Mouse (Mus musculus) urinary bladder, adult 18-20 months (tissue): ENCODE data around the gene Tmem274.
A peak's percentile ranks its signal among the peaks of the same experiment; 100 is the strongest.
"Not testable (repeated sequence)": the region's sequence is repeated elsewhere in the genome, so short reads cannot be mapped to it uniquely, and the experiment has no call there.

Experiments
- DNase-seq, 2 experiments: peaks; one replicate each; pipeline ENCODE4 v3.0.0; 2022; ENCODE audit warnings: low spot score in 2 of 2, mixed read lengths in 2 of 2

Tmem274 gene

GRCm38 (mm10) chr4:149477078-149477477 is at the start of gene Tmem274:
TSS of gene Tmem274 (plus strand) at chr4:149477378.
- DNase-seq = no peak

DNA sequence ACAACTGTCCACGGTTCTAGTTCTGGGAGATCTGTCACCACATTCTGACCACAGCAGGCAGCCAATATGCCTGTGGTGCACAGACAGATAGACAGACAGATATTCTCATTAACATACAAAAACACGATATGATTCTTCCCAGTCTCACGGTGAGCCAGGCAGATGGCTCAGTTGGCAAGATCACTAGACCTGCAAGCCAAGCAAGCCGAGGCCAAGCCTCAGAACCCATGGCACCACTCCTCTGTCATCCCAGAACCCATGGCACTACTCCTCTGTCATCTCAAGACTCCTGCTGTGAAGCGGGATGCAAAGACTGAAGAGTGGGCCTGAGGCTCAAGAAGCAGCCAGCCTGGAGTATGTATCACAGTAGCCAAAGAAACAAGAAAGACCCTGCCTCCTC is 47.6 kb upstream of the Tmem274 start:
- no peak for DNase-seq

DNA sequence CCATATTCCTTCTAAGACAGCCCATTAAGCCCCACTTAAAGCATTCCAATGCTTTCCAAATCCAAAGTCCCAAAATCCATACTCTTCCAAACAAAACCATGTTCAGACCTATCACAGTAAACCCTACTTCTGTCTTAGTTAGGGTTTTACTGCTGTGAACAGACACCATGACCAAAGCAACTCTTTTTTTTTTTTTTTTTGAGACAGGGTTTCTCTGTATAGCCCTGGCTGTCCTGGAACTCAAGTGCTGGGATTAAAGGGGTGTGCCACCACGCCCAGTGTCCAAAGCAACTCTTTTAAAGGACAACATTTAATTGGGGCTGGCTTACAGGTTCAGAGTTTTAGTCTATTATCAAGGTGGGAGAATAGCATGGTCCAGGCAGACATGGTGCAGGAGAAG is 45.3 kb upstream of the Tmem274 start:
- not testable (repeated sequence) for DNase-seq

DNA sequence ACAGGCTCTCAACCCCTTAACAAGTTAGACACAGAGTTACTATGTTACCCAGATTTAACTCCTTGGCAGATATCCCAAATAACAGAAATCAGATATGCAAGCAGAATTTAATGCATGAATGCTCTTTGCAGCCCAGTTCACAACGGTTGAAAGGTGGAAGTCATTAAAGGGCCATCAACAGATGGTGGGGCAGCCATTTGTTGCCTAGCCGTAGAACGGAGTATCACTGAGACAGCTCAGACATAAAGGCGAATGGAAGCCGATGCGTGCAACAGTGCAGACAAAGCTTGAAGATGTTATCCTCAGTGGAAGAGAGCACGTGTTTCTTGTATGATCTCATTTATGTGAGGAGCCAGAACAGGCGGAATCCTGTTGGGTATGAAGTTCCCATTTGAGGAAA is 36.6 kb upstream of the Tmem274 start:
- no peak for DNase-seq

DNA sequence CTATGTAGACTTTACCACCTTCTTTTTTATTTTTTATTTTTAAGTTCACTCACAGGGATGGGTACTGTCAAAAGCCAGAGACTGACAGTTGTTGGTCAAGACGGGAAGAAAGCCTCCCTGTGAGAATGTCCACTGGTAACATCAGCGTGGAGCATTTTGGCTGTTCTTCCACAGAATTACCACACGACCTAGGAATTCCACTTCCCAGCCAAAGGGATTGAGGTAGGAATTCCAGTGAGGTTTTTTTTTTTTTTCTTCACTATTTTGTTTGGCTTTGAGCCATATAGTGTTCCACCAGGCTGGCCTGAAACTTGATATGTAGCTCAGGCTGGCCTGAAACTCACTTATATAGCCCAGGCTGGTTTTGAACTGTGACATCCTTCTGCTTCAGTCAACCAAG is 34.7 kb upstream of the Tmem274 start:
- DNase-seq = no peak

DNA sequence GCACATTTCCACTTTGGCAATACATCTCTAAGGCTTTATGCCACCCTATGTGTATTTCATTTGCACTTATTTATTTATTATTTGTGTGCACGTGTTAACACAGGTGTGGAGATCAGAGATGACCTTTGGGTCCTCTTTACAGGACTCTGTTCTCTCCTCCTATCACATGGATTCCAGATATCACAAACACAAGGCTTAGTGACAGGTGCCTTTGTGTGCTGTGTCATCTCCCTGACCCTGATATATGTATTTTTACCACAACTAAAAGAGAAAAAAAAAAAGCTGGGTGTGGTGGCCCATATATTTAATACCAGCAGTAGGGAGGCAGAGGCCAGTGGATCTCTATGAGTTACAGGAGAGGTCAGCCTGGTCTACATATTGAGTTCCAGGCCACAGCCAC is 32.7 kb upstream of the Tmem274 start:
- DNase-seq = no peak

DNA sequence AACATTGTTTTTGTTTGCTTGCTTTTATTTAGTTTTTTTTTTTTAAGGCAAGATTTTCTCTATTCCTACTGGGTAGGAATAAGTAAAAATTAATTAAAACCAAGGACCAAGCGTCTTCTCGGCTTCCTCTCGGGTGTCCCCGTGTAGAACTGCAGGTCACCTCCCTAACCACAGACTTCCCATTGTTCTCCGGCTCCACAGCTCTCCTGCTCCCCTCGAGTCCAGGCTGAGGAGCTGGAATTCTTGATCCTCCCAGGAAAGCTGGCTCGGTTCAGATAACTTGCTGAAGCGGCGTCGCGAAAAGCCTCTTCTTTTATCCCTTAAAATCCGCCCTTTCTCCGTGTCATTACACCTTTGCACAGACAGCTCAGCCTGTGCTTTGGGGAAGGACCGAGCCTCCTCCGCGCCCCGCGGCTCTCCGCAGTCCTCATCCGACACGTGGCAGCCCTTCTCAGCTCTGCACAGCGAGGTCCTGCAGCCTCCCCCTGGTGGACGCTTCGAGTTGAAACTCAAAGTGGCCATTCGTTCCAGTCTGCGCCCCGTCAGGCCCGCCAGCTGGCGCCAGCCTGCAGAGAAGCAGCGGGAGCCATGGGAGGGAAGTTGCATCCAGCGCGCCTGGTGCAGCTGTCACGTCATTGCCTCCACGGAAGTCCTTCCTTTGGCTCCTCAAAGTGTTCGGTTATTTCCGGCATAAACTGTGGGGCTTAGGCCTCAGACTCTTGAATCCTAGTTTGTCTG is 32.0 kb upstream of the Tmem274 start:
- DNase-seq = peak; percentile 73 to 84

GRCm38 (mm10) chr4:149445868-149446267 is 31.3 kb upstream of the Tmem274 start:
- DNase-seq = no peak

DNA sequence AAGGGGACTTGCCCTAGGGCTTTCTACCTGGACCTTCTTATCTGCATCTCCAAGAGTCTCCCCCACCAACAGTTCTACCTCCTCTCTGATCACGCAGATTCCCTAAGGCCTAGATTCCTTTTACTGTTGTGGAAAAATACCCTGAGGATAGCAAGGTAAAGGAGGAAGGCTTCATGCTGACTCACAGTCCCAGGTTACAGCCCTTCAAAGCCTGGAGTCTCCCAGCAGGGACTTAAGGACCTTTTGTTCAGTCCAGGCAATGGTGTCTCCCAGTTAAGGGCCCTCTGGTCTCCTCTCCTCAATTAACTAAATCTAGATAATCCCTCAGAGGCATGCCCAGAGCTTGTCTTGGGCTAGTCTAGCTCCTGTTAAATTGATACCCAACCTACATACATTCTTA is 30.9 kb upstream of the Tmem274 start:
- DNase-seq = no peak

- DNase-seq = no peak
These were observed 26.5 kb upstream of the Tmem274 start for GRCm38 (mm10) chr4:149450636-149451035.

- DNase-seq = no peak
These were observed 23.5 kb upstream of the Tmem274 start for GRCm38 (mm10) chr4:149453656-149454055.

GRCm38 (mm10) chr4:149454263-149454662 is 22.9 kb upstream of the Tmem274 start:
- DNase-seq = no peak

- DNase-seq = no peak
These were observed 22.3 kb upstream of the Tmem274 start, which contains the start of gene Rbp7 for GRCm38 (mm10) chr4:149454879-149455278. TSS of gene Rbp7 (minus strand) at chr4:149454978.

DNA sequence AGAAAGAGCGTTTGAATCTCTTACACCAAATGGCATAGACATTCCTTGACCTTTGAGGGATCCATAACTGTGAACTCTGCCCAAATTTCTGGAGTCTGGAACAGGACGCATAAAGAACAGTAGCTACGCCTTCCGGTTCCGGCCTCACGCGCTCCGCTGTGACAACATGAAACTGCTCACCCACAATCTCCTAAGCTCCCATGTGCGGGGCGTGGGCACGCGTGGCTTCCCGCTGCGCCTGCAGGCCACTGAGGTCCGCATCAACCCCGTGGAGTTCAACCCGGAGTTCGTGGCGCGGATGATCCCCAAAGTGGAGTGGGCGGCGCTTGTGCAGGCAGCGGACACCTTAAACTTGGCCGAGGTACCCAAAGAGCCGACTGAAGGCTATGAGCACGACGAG is 20.0 kb upstream of the Tmem274 start:
- DNase-seq = not testable (repeated sequence)

DNA sequence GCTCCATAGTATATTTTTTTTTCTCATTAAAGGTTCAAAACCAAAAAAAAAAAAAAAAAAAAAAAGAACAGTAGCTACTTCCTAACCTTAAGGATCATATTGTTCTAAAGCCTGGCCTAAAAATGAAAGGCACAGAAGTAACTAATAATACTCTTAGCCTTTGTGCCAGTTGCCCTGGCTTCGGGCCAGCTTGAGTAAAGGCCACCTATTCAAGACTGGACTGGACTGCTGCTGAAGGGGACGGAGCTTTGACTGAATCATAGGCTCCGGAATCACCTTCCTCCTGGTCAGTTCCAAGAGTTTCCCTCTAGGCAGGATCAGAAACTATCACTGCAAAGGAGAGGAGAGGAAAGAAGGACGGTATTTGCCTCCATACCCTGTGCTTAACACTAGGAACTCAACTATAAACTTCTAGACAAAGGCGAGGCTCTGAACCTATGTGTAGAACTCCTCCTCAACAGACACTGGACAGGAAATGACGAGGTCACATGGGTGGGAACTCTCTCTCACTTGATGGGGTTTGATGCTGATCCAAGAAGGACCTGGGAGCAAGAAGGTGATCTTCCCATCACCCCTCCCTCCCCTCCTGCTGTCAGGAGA is 19.2 kb upstream of the Tmem274 start:
- DNase-seq = peak; percentile 30 to 45

- DNase-seq = no peak
These were observed 18.7 kb upstream of the Tmem274 start for GRCm38 (mm10) chr4:149458526-149458925.

DNA sequence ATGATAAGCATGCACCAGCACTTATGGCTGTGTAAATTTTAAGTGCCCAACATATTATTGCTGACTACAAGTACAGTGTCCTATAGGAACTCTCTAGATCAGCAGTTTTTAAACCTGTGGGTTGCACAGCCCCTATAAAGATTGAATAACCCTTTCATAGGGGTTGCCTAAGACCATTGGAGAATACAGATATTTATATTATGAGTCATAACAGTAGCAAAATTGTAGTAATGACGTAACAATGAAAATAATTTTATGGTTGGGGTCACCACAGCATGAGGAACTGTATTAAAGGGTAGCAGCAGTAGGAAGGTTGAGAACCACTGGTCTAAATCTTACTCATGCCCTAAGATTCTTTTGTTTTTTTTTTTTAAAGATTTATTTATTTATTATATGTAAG is 17.8 kb upstream of the Tmem274 start:
- DNase-seq = no peak

GRCm38 (mm10) chr4:149460475-149460874 is 16.7 kb upstream of the Tmem274 start:
- not testable (repeated sequence) for DNase-seq

GRCm38 (mm10) chr4:149461579-149462304 is 15.4 kb upstream of the Tmem274 start:
- no peak for DNase-seq

DNA sequence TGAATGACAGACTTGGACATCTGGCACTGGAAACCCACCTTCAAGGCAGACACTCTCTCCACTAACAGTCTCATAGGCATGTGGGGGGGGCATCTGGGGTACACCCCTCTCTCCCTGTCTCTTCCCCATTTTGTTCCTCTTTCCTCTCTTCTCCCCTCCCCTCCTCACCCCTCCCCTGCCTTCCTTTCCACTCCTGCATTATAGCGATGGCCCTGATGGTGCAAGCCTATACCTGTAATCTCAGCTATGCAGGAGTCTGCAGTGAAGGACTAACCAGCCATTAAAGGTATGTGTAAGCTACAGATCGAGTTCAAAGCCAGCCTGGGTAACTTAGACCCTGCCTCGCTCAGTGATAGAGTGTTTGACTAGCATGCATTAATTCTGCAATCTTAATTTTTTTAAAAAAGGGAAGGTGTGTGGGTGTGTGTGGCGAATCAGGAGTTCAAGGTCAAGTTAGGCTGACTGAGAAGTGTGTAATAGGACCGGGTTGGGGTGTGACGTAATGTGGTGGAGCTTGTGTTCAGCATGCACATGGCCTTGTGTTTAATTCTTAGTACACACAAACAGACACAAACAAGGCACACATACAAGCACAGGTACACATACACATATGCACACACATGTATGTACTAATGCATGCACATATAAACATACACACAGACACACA is 14.7 kb upstream of the Tmem274 start:
- DNase-seq = no peak

GRCm38 (mm10) chr4:149463435-149463950 is 13.7 kb upstream of the Tmem274 start:
- no peak for DNase-seq

DNA sequence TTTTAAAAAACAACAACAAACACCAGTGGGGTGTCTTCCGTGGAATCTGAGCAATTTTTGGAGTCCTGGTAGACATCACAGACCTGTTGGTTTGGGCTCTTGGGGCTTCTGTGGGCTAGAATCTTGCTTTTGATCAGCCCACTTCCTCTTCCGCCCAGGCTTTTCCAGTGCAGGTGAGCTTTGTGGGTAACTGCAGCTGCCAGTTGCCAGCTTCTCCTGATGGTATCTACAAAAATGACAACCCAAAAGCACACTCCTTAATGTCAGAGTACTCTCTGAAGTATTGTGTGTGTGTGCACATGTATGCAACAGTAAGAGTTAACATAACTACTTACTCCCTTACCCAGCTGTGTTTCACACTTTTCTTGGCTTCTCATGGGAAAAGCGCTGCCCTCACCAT is 7.6 kb upstream of the Tmem274 start:
- no peak for DNase-seq
